Comparison of ENCODE assay signal across 8 mouse cellular contexts in the genomic region with DNA sequence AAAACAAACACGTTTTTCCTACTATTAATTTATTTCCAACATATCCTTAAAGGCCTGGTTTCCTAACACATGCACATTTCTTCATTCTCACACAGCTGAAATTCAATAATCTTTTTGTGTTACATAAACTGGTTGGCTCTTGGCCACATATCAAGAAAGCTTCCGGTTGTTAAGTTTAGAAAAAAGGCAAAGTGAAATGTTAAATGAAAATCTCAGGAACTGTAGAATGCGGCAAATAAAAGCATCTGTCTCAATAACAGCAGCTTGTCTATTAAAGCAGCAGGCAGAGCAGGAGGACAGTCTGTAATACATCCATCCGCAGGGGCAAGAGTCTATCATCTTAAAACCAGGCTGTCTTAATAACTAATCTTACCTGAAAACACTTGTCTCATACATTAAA. TPM values are rescaled to one million over a fixed set of nuclear protein-coding genes. Genes with fewer than 3 reads are reported as not detected.
A peak's percentile ranks its signal among the peaks of the same experiment; 100 is the strongest.
DNase-seq lines count a peak whose midpoint lies in the region; ATAC-seq and TF ChIP-seq lines count a peak whose summit lies in the region.

No protein-coding gene starts in this region.

- no peaks in the 10 kb centered on the region for H3K9me3 ChIP-seq in hindbrain, embryonic 16.5 days (ENCODE audit: control insufficient read depth, low read length)
- no peaks in the 10 kb centered on the region for H3K9me3 ChIP-seq in midbrain, embryonic 16.5 days (replicated peaks; ENCODE audit: control insufficient read depth, low read length, poor library complexity, severe bottlenecking)

- WGBS in hindbrain, embryonic 16.5 days, result 67% methylated on average over 4 of the region's 4 CpGs
- 65% methylated on average over 4 of the region's 4 CpGs for WGBS in midbrain, embryonic 16.5 days

- no peak for TF ChIP-seq CTCF in layer of hippocampus, adult 2 months (conservative IDR thresholded peaks at IDR 0.05)
- no peak for TF ChIP-seq CTCF in brain, embryonic 14.5 days (IDR thresholded peaks at IDR 0.05; ENCODE audit: borderline replicate concordance, extremely low read depth, insufficient read depth, insufficient read length)

- peak overlapping the region; percentile 99 for H3K4me3 ChIP-seq in layer of hippocampus, adult 2 months
- H3K4me3 ChIP-seq in hindbrain, embryonic 16.5 days (ENCODE audit: low read length), result peak overlapping the region; percentile 99
- peak overlapping the region; percentile 99; the same call in 1 of the 2 replicates for H3K4me3 ChIP-seq in midbrain, embryonic 16.5 days (ENCODE audit: low read depth, low read length)

- no peaks in the 10 kb centered on the region for H3K27me3 ChIP-seq in hindbrain, embryonic 16.5 days (replicated peaks; ENCODE audit: control insufficient read depth, insufficient read depth, low read length)
- H3K27me3 ChIP-seq in midbrain, embryonic 16.5 days (ENCODE audit: control insufficient read depth, insufficient read depth, low read depth, low read length), result no peaks in the 10 kb centered on the region

- peaks cover 12% of the 10 kb centered on the region for H3K36me3 ChIP-seq in hindbrain, embryonic 16.5 days (ENCODE audit: control insufficient read depth, insufficient read depth, low read length)
- peaks cover 11% of the 10 kb centered on the region for H3K36me3 ChIP-seq in midbrain, embryonic 16.5 days (ENCODE audit: control insufficient read depth, insufficient read depth, low read length)

- no peak for DNase-seq in layer of hippocampus, adult 2 months (ENCODE audit: low spot score in 2 of 2)
- DNase-seq in layer of hippocampus, postnatal 25 days (ENCODE audit: extremely low spot score in 1 of 2, low spot score in 1 of 2), result no peak
- peak; percentile 1 for DNase-seq in brain, embryonic 14.5 days (ENCODE audit: low read depth)
- DNase-seq in frontal cortex, postnatal 14 days (ENCODE audit: low spot score in 2 of 2), result no peak
- DNase-seq in thymus, postnatal 14 days, result no peak
- DNase-seq in gastrocnemius, adult 8-10 months (ENCODE audit: low spot score in 2 of 2), result no peak

- H3K9ac ChIP-seq in hindbrain, embryonic 16.5 days (ENCODE audit: low read depth, low read length), result peak overlapping the region; percentile 23; the same call in 1 of the 2 replicates
- H3K9ac ChIP-seq in midbrain, embryonic 16.5 days (ENCODE audit: low read depth, low read length), result no peak overlapping the region; the same call in 1 of the 2 replicates

- ATAC-seq in hindbrain, embryonic 16.5 days, result no peak
- no peak for ATAC-seq in midbrain, embryonic 16.5 days

- peak overlapping the region; percentile 96 for H3K27ac ChIP-seq in layer of hippocampus, adult 2 months
- H3K27ac ChIP-seq in hindbrain, embryonic 16.5 days (ENCODE audit: low read depth, low read length), result no peak overlapping the region
- H3K27ac ChIP-seq in midbrain, embryonic 16.5 days (ENCODE audit: low read length), result no peak overlapping the region

- TF ChIP-seq POLR2A in brain, embryonic 14.5 days (IDR thresholded peaks at IDR 0.05; ENCODE audit: borderline replicate concordance, extremely low read depth, insufficient read depth, insufficient read length, poor library complexity, severe bottlenecking), result no peak

- H3K4me1 ChIP-seq in hindbrain, embryonic 16.5 days (ENCODE audit: control insufficient read depth, insufficient read depth, low read depth, low read length), result peaks cover 15% of the 10 kb centered on the region
- H3K4me1 ChIP-seq in midbrain, embryonic 16.5 days (ENCODE audit: control insufficient read depth, insufficient read depth, low read length), result peaks cover 22% of the 10 kb centered on the region

- peak overlapping the region; percentile 73 for H3K4me2 ChIP-seq in hindbrain, embryonic 16.5 days (ENCODE audit: low read length)
- peak overlapping the region; percentile 65 for H3K4me2 ChIP-seq in midbrain, embryonic 16.5 days (ENCODE audit: low read length)

RNA-seq across cellular contexts. Expression of gene Eif2a, which starts 1.4 kb away (rescaled TPM):
- total RNA-seq in layer of hippocampus, adult 2 months (2021), result 10 to 100 TPM; 43.3 to 52.2 TPM
- 10 to 100 TPM; 47.5 to 48.9 TPM for total RNA-seq in layer of hippocampus, postnatal 25 days (2021)
- polyA plus RNA-seq in brain, embryonic 14.5 days (2012; rRNA removed), result 39.9 and 40.9 TPM in 2 replicates
- 32.6 and 33.0 TPM in 2 replicates for polyA plus RNA-seq in hindbrain, embryonic 16.5 days (2015; fragmentation: Nextera tagmentation; extraction: Ambion mirVana)
- polyA plus RNA-seq in midbrain, embryonic 16.5 days (2015; fragmentation: Nextera tagmentation; extraction: Ambion mirVana), result 33.4 and 33.9 TPM in 2 replicates
- 10 to 100 TPM; 39.4 to 49.8 (median 47.2) TPM for total RNA-seq in gastrocnemius, adult 8-10 months (2022)

RNA-seq across cellular contexts. Expression of gene Serp1, which starts 1.4 kb away (rescaled TPM):
- 10 to 100 TPM; 22.3 to 22.7 TPM for total RNA-seq in layer of hippocampus, adult 2 months (2021)
- total RNA-seq in layer of hippocampus, postnatal 25 days (2021), result 10 to 100 TPM; 24.9 to 27.5 TPM
- 30.4 and 32.7 TPM in 2 replicates for polyA plus RNA-seq in brain, embryonic 14.5 days (2012; rRNA removed)
- 59.2 and 63.1 TPM in 2 replicates for polyA plus RNA-seq in hindbrain, embryonic 16.5 days (2015; fragmentation: Nextera tagmentation; extraction: Ambion mirVana)
- 48.5 and 52.4 TPM in 2 replicates for polyA plus RNA-seq in midbrain, embryonic 16.5 days (2015; fragmentation: Nextera tagmentation; extraction: Ambion mirVana)
- 1 to 10 TPM; 5.3 to 7.7 (median 6.6) TPM for total RNA-seq in gastrocnemius, adult 8-10 months (2022)

RNA-seq across cellular contexts. Expression of gene Selenot, which starts 52.2 kb away (rescaled TPM):
- 100 to 1,000 TPM; 144 to 148 TPM for total RNA-seq in layer of hippocampus, adult 2 months (2021)
- total RNA-seq in layer of hippocampus, postnatal 25 days (2021), result 100 to 1,000 TPM; 149 to 151 TPM
- 47.9 and 69.2 TPM in 2 replicates for polyA plus RNA-seq in brain, embryonic 14.5 days (2012; rRNA removed)
- polyA plus RNA-seq in hindbrain, embryonic 16.5 days (2015; fragmentation: Nextera tagmentation; extraction: Ambion mirVana), result 25.7 and 27.4 TPM in 2 replicates
- polyA plus RNA-seq in midbrain, embryonic 16.5 days (2015; fragmentation: Nextera tagmentation; extraction: Ambion mirVana), result 23.0 and 24.8 TPM in 2 replicates
- 100 to 1,000 TPM; 121 to 128 (median 126) TPM for total RNA-seq in gastrocnemius, adult 8-10 months (2022)
